Mouse (Mus musculus): ENCODE data around the gene Pmpcb.
"Not testable (repeated sequence)": the region's sequence is repeated elsewhere in the genome, so short reads cannot be mapped to it uniquely, and the experiment has no call there.

Gene Pmpcb

GRCm38 (mm10) chr5:21736956-21737585 lies at the start of gene Pmpcb:
Gene Pmpcb, plus strand, starts transcription at chr5:21737141.
- DNase-seq (ENCODE audit: low spot score) = peak; percentile 82

- DNase-seq (ENCODE audit: low spot score) = no peak
Measured at GRCm38 (mm10) chr5:21692230-21692629, 44.7 kb upstream of the Pmpcb start.

- no peak for DNase-seq (ENCODE audit: low spot score)
Measured at GRCm38 (mm10) chr5:21693372-21693870, 43.5 kb upstream of the Pmpcb start.

GRCm38 (mm10) chr5:21694854-21695490 lies 42.0 kb upstream of the Pmpcb start:
- DNase-seq (ENCODE audit: low spot score) = no peak

GRCm38 (mm10) chr5:21699555-21699954 lies 37.4 kb upstream of the Pmpcb start:
- not testable (repeated sequence) for DNase-seq (ENCODE audit: low spot score)

- no peak for DNase-seq (ENCODE audit: low spot score)
Measured at GRCm38 (mm10) chr5:21700272-21700821, 36.6 kb upstream of the Pmpcb start.

DNA sequence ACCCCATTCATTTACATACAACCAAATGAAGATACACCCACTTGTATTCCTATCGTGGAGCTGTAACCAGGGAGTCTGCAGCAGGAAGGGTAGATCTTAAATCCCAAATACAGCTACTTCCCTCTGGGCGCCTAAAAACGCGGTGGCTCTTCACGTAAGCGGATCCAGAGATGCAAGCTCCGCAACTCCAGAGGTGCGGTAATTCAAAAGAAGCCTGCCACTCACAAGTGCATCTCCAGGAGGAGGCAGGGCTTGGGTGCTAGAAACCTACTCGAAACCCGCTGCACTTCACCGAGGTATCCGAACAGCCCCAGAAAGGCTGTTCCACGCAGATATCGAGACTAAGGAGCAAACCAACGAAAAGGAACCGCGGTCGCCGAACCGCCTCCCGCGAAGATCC lies 36.0 kb upstream of the Pmpcb start:
- DNase-seq (ENCODE audit: low spot score) = no peak

DNA sequence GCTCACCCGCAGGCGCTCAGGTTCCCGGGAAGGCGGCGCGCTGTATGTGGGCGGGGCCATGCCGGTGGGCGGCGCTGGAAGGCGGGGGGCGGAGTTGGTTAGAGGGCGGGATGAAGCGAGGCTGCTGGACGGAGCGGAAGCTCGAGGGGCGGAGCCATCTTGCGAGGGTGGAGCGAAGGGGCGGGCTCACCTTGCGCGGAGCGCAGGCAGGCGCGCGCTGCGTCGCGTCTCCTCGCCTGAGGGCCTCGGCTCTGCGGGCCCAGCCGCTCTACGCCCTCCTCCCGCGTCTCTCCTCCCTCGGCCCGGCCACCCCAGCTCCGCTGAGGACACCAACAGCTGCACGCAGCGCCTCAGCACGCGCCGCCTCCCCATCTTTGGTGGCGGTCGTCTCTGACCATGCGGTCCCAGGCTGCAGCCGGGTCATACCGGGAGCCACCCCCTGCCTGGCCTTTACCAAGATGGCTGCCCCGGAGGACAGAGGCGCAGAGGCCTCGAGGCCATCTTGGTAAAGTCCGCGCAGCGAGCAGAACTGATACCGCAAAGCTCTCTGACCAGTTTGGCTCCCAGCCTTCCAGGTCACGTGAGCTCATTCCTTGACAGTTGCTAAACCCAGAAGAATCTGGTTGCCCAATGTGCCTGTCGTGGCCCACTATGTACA lies 35.5 kb upstream of the Pmpcb start, which contains the start of gene Napepld:
Napepld (minus strand) TSS at position 46 of the 658 bp plus-strand sequence.
- DNase-seq (ENCODE audit: low spot score) = peak; percentile 100

GRCm38 (mm10) chr5:21702009-21702364 lies 35.0 kb upstream of the Pmpcb start:
- no peak for DNase-seq (ENCODE audit: low spot score)

GRCm38 (mm10) chr5:21702873-21703475 lies 34.0 kb upstream of the Pmpcb start:
- no peak for DNase-seq (ENCODE audit: low spot score)

- no peak for DNase-seq (ENCODE audit: low spot score)
Measured at GRCm38 (mm10) chr5:21703708-21704107, 33.2 kb upstream of the Pmpcb start.

- no peak for DNase-seq (ENCODE audit: low spot score)
Measured at GRCm38 (mm10) chr5:21706546-21706945, 30.4 kb upstream of the Pmpcb start.

DNA sequence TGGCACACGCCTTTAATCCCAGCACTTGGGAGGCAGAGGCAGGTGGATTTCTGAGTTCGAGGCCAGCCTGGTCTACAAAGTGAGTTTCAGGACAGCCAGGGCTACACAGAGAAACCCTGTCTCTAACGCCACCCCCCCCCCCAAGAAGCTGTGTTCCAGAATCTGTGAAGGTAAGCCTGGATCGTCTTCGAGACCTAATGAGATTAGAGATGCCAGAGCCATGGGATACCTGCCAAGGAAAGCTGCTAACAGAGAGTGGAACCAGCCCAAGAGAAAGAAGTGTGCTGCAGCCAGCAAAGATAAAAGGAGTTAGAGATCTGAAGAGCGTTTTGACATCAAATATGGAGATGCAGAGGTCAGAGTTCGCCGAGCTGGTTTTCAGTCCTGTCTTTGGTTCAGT lies 28.9 kb upstream of the Pmpcb start:
- DNase-seq (ENCODE audit: low spot score) = not testable (repeated sequence)

GRCm38 (mm10) chr5:21712127-21712715 lies 24.7 kb upstream of the Pmpcb start:
- DNase-seq (ENCODE audit: low spot score) = no peak

GRCm38 (mm10) chr5:21714447-21714846 lies 22.5 kb upstream of the Pmpcb start:
- no peak for DNase-seq (ENCODE audit: low spot score)

- DNase-seq (ENCODE audit: low spot score) = no peak
Measured at GRCm38 (mm10) chr5:21717165-21717715, 19.7 kb upstream of the Pmpcb start.

- no peak for DNase-seq (ENCODE audit: low spot score)
Measured at GRCm38 (mm10) chr5:21718546-21718945, 18.4 kb upstream of the Pmpcb start.

DNA sequence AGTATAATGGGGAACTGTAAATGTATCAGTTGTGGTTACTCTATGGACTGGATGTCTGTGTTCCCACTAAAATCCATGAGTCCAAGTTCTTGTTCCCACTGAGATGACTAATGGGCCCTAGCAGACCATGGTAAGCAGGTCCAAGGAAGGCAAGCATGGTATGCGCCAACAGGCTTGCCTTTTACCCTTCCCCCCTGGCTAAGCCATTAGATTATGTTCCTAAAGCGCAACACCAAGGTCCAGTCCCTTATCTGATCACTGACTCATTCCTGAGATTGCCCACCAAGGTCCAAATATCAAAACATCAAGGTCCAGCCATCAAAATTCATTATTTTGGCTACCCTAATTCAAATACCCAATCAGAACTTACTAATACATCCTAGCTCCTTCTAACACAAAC lies 17.7 kb upstream of the Pmpcb start:
- DNase-seq (ENCODE audit: low spot score) = no peak

- DNase-seq (ENCODE audit: low spot score) = no peak
Measured at GRCm38 (mm10) chr5:21724427-21724826, 12.5 kb upstream of the Pmpcb start.

DNA sequence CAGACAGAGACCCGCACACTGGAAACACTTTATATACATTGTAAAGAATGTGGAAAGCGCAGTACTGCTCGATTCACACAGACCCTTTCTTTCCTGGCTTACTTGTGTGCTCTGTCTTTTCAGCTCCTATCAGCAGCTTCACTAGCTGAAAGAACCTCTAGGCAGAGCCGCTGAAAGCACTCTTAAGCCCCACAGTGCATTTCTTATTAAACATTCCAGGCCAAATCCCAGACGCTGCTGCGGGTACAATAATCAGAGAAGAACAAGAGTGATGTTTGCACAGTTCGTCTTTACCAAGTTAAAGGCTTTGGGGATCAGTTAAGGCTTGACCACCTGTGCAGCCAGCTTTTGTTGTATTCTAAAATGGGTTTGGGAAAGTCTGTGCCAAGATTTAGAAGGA lies 12.1 kb upstream of the Pmpcb start:
- DNase-seq (ENCODE audit: low spot score) = no peak

DNA sequence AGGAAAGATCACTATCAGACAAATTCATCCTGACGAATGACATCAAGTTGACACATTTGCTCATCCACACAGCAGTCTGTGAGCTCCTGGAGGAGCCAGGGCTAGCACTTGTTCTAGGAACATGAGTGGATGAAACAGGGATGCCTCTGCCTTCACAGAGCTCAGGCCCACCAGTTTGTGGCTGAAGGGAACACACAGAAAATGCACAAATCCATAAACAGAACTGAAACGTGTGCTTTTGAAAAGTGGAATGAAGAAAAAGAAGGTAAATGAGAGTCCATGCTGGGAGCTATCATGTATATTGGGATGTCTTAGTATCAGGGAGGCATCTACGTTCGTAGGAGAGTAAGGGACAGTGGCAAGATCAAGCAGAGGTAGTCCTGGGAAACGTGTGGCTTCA lies 7.8 kb upstream of the Pmpcb start:
- no peak for DNase-seq (ENCODE audit: low spot score)
